ENCODE assay signal across 7 mouse cellular contexts in genomic region chr5:141093641-141094040, GRCm38 (mm10).
A peak's percentile ranks its signal among the peaks of the same experiment; 100 is the strongest.
DNase-seq lines count a peak whose midpoint lies in the region; ATAC-seq and TF ChIP-seq lines count a peak whose summit lies in the region.

No protein-coding gene starts in this region.

- no peaks in the 10 kb centered on the region for H3K9me3 ChIP-seq in limb, embryonic 11.5 days (ENCODE audit: control insufficient read depth, low read length)

- no peaks in the 10 kb centered on the region for H3K36me3 ChIP-seq in testis, adult 2 months (ENCODE audit: control insufficient read depth, insufficient read depth, low read length)
- H3K36me3 ChIP-seq in limb, embryonic 11.5 days (ENCODE audit: control insufficient read depth, insufficient read depth, low read length) = no peaks in the 10 kb centered on the region

- no peak overlapping the region for H3K4me3 ChIP-seq in testis, adult 2 months (ENCODE audit: control insufficient read depth, low read depth, low read length)
- H3K4me3 ChIP-seq in limb, embryonic 11.5 days (ENCODE audit: low read depth, low read length) = no peak overlapping the region

- no peak for ATAC-seq in limb, embryonic 11.5 days (ENCODE audit: insufficient number of reproducible peaks, low FRiP score, low TSS enrichment, low read depth)

- no peak overlapping the region for H3K4me2 ChIP-seq in limb, embryonic 11.5 days (ENCODE audit: low read depth, severe bottlenecking)

- no peak for TF ChIP-seq POLR2A in testis, adult 2 months (IDR thresholded peaks at IDR 0.05; ENCODE audit: control insufficient read depth, low read depth, low read length)

- H3K9ac ChIP-seq in limb, embryonic 11.5 days (ENCODE audit: low read length) = no peak overlapping the region

- TF ChIP-seq CTCF in testis, adult 2 months (IDR thresholded peaks at IDR 0.05; ENCODE audit: control insufficient read depth, insufficient read depth, insufficient replicate concordance, low read depth, low read length) = peak; percentile 31; the same call in 1 of the 2 replicates

- H3K4me1 ChIP-seq in testis, adult 2 months (ENCODE audit: control insufficient read depth, insufficient read depth, low read length) = no peaks in the 10 kb centered on the region
- no peaks in the 10 kb centered on the region for H3K4me1 ChIP-seq in limb, embryonic 11.5 days (ENCODE audit: control insufficient read depth, insufficient read depth, low read length)

- DNase-seq in testis, postnatal 14 days (ENCODE audit: low spot score) = no peak
- DNase-seq in adrenal gland, postnatal 10 days = peak; percentile 79
- peak; percentile 67 for DNase-seq in embryo, embryonic 10 days (ENCODE audit: low spot score)
- DNase-seq in kidney, adult 9 months = peak; percentile 50
- peak; percentile 57 for DNase-seq in limb, embryonic 11.5 days (ENCODE audit: low spot score)
- peak; percentile 37 to 43 for DNase-seq in right cerebral cortex, postnatal 10 days (ENCODE audit: low spot score in 2 of 2)

- no peak overlapping the region for H3K27ac ChIP-seq in testis, adult 2 months (ENCODE audit: control insufficient read depth, insufficient read depth, low read depth, low read length)
- H3K27ac ChIP-seq in limb, embryonic 11.5 days (replicated peaks; ENCODE audit: low read depth, low read length) = no peak overlapping the region

- 59% methylated on average over 4 of the region's 4 CpGs for WGBS in limb, embryonic 11.5 days

- H3K27me3 ChIP-seq in testis, adult 2 months (ENCODE audit: control insufficient read depth, insufficient read depth, low read length) = no peaks in the 10 kb centered on the region
- no peaks in the 10 kb centered on the region for H3K27me3 ChIP-seq in limb, embryonic 11.5 days (ENCODE audit: control insufficient read depth, insufficient read depth, low read length)
